Mouse (Mus musculus): ENCODE results near the gene Clec18a.

DNA sequence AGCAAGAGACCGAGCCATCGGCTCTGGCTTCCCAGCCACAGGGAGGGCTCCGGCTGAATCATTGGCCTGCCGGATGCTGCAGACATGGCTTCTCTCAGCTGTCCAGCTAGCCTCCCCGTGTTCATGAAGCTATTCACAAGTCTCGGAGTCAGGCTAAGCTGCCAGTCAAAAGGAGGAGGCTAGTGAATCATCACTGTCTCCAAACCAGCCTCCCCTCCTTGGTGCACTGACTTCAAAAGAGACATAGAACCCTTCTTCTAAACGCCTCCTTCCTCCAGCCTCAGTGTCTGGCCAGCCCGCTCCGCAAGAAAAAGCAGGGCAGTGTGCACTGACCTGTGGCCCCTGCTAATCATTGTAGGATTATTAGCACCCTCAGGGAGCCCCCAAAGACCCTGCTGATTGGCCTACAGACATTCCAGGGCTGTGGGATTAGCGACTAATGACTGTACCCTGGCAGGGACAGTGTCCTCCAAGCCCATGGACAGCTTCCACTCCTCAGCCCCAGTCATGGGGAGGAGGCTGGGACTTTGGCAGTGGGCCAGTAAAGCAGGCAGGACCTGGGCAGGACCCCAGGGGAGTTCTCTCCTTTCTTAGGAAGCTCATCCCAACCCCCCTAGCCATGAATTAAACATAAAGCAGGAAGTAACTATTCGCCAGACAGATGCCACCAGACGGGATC, 10.5 kb downstream of the Clec18a start:
- TF ChIP-seq POLR2A (IDR thresholded peaks at IDR 0.05; ENCODE audit: borderline replicate concordance, low read depth, low read length) (no peak), CTCF (IDR thresholded peaks at IDR 0.05; ENCODE audit: low read depth, low read length) (no peak)

Data from bone marrow macrophage, adult 2 months (primary cell).